Mouse (Mus musculus) ES-CJ7 (cell line): ENCODE measurements at regions not wholly inside any gene's neighbourhood (a gene's known extent, or its start where the extent isn't known, plus 50 kb on each side); places are given as distances from the start of the nearest gene placed in this dataset.

Experiments
- DNase-seq: peaks from one replicate; pipeline ENCODE4 v3.0.0; 2011; ENCODE audit warnings: low read depth, low spot score

DNA sequence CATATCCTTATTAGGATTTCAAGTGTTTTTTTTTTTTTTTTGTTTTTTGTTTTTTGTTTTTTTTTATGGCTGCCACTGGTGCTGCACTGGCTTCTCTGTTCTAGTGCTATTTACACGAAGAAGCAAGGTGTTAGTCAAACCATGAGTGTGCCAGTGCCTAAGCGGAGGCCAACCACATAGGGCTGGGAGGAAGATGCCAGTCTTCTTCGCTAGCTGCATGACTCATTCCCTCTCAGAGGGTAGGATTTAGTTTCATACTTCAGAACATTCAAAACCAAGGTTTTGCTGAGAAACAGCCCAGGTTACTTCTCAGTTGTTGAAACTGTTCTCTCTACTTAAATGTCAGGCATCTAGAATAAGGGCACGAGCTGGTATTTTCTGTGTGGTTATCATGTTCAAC, 72.6 kb downstream of the Icos start:
- DNase-seq, result no peak

DNA sequence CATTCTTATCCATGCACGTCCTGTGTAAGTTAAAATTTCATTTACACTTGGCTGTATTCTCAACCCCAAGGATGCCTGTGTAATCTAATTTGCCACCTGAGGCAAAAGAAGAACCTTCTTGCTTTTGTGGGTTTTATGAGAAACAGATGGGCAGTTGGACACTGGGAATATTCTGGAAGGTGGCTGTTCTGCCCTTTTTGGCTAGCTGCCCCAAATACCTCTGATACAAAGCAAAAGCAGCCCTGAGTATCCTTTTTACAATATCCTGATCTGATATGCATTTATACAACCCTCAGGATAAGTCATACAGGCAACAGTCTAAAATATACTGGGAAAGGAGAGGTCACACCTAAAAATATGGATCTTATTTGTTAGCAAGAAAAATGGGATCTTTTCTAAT, 75.9 kb downstream of the Icos start:
- no peak for DNase-seq

DNA sequence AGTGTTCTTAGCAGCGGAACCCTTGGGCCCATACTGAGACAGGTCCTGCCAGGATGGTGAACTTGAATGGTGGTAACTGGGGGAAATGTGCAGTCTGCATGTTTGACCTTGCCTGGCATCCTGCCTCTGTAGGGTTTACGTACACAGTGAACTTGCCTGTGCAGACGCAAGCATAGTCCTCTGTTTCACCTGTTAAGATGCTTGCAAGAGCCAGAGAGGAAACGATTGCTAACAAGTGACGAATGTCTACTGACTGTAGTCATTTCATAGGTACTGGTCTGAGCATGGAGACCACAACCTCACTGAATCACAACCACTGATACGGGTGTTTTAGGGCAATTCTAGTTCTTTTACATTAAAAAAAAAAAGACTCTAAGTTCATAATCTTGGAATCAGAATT, 76.7 kb downstream of the Icos start:
- no peak for DNase-seq

GRCm38 (mm10) chr1:61055176-61055575, 77.4 kb downstream of the Icos start:
- peak; percentile 29 for DNase-seq

GRCm38 (mm10) chr1:61059910-61060536, 82.3 kb downstream of the Icos start:
- no peak for DNase-seq

DNA sequence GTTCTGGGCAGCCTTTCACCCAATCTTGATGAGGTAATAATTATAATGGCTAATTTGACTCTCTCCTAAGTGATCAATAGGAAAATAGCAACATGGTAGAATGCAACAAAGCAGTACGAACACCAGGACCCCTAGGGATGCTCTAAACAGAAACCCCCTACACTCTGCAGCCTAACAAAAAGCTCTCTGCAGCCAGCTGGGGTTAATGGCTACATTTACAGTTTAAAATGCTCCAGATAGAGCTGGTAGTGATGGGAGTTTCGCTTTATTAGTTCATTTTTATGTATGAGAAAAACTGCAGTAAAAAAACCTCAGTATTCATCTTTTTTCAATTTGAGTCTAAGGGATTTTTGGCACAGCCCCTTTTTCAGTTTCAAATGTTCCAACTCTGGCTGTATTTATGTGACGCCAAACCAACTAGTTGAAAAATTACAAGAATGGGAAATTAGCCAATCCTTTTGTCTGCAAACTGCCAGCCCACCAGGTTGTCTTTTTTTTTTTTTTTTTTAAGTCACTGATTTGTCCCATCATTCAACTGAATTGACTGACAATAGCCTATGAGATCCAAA, 84.2 kb downstream of the Icos start:
- no peak for DNase-seq

DNA sequence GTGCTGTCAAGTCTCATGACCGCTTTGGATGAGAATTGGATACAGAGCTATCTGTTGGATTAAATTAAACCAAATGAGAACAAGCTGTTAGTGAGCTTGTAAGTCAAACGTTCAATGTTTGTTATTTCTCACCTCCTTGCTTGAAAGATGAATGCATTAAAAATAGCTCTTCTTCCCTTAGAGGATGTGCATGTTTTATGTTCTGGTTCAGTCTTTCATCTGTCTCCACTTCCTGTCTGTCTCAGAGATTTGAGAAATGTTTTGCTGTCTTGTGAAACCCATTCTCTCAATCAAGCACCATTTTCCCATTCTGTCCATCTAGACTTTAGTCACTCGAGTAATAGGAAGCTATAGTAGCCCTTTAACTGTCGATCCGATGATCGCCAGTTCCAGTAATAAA, 90.4 kb downstream of the Icos start:
- DNase-seq, result no peak

- no peak for DNase-seq
Measured at GRCm38 (mm10) chr1:61074127-61074526, 96.4 kb downstream of the Icos start.

DNA sequence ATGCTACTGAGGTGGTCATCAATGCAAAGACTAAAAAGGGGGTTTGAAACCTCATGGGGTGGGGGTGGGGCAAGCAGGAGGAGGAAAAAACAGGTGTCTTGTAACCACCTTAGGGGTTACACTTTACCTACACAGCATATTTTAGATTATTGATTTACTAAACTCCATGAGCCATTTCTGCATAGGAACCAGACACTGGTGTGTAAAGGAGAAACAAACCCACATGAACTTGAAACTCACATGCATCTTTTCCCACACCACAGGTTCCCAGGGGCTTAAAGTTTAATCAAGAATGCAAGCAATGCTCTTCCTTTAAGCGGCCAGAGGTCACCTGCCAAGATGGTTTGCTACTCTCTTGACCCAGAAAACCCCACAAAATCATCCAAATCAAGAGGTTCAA, 97.6 kb downstream of the Icos start:
- DNase-seq, result no peak

DNA sequence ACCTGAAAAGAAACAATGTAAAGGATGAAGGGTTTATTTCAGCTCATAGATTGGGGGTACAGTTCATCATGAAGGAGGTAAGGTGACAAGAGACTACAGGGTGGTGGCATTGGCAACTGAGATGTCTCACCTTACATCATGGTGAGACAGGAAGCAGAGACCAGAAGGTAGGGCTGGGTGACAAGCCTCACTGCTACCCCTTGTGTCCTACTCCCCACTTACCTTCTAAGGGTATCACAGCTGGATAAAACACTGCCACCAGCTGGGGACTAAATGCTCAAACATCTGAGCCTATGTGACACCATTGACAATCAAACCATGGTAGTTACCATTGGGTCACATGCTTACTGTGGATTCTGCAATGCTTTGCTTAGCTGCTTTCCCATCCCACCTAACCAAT, 107.0 kb downstream of the Icos start:
- no peak for DNase-seq

DNA sequence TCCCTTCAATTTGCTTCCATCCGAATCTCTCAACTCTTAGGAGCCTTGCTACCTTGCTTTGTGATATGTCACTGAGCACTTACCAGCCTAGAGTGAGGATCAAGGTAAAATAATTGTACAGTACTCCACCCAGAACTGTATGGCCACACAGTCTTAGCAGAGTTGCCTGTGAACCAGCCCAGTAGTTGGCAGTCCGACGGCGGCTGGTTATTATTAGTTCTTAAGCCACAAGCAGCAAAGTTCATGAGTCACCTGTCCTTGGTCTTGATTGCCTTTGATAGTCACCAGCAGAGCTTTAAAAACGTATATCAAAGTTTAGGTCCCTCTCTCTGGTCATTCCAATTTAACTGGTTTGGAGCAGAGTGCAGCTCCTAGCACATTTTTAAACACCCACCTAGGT, 109.1 kb downstream of the Icos start:
- no peak for DNase-seq

GRCm38 (mm10) chr1:61090801-61091200, 113.1 kb downstream of the Icos start:
- no peak for DNase-seq

GRCm38 (mm10) chr1:61095481-61096165, 117.9 kb downstream of the Icos start:
- peak; percentile 61 for DNase-seq

GRCm38 (mm10) chr1:61099341-61099740, 121.6 kb downstream of the Icos start:
- no peak for DNase-seq

DNA sequence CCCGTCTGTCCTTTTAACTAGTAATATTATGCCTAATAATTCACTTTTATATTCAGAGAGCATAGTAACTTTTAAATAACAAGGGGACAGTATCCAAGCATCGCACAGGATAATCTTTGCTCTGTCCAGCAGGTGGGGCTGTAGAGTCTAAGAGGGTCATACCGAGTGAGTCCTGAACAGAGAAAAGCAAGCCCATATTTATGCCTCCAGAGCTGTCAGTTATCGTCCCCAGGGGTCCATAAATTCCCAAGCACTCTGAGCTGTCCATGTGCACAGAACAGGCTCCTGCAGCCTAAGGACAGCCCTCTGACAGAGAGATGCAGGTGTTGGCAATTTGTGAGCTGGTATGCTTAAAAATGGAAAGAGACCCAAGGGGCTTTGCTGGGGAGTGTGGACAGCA, 124.0 kb downstream of the Icos start:
- DNase-seq, result peak; percentile 48

- no peak for DNase-seq
Measured at GRCm38 (mm10) chr1:61102346-61102745, 124.6 kb downstream of the Icos start.

GRCm38 (mm10) chr1:61103581-61103980, 125.9 kb downstream of the Icos start:
- no peak for DNase-seq

DNA sequence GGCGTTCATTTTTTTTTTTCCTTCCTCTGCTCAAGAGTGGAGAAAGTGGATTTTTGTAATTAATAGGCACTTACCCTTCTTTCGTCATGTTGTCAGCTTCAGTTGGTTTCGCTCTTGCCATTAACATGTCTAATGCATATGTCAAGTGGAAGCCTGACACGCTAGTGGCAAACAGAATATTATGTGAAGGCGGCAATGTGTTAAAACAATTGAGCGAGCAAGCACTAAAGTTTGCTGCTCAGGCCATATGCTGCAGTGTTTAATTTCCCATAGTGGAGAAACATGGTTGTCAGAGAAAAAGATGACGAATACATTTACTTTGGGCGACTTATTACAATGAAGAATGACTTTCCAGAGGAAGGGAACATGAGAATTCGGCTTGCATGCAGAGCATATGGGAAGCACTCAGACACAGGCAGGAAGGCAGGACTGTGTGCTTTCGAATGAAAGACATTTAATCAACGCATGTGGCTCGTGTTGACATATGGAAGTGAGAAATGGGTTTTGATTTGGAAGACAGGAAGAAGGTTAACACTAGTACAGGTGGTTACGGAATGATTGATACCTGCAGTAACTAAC, 134.1 kb downstream of the Icos start:
- DNase-seq, result no peak

GRCm38 (mm10) chr1:61117535-61117934, 139.8 kb downstream of the Icos start:
- DNase-seq, result no peak

GRCm38 (mm10) chr1:61118071-61118470, 140.3 kb downstream of the Icos start:
- DNase-seq, result no peak

DNA sequence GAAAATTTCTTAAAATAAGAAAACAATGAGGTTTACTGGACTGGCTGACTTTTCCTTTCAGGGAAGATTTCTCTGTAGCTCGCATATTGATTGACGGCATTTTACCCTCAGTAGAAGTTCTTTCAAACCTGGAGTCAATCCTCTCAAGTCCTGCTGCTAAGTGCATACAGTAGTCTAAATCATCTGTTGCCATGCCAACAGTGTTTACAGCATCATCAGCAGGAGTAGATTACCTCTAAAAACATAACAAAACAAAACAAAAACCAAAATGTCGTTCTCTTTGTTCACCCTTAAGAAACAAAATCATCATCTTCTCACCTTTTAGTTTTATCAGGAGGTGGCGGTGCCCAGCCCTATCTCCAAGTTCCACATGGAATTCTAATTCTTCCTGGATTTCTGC, 143.8 kb downstream of the Icos start:
- peak; percentile 9 for DNase-seq

- peak; percentile 15 for DNase-seq
Measured at GRCm38 (mm10) chr1:61125127-61125526, 147.4 kb downstream of the Icos start.
